Mouse (Mus musculus): ENCODE results near the gene Slc5a11. TPM values are rescaled to one million over a fixed set of nuclear protein-coding genes. Genes with fewer than 3 reads are reported as not detected.

Slc5a11 gene
- total and polyA plus RNA-seq, 3 experiments: not detected

GRCm38 (mm10) chr7:123200722-123201121 is 13.9 kb upstream of the Slc5a11 start:
- no peaks in the 10 kb centered on the region for H3K9me3 ChIP-seq (replicated peaks)
- peaks cover 6% of the 10 kb centered on the region for H3K36me3 ChIP-seq (replicated peaks)
- no peaks in the 10 kb centered on the region; the same call in 1 of the 2 replicates for H3K4me1 ChIP-seq (ENCODE audit: insufficient read depth, low read depth, low read length)
- DNase-seq (ENCODE audit: low spot score) (no peak), ATAC-seq (ENCODE audit: extremely low read depth, insufficient number of reproducible peaks, low FRiP score, poor library complexity, severe bottlenecking) (no peak)
- no peak overlapping the region for H3K4me3 ChIP-seq (ENCODE audit: low read depth, low read length)
- peaks cover 19% of the 10 kb centered on the region for H3K27me3 ChIP-seq (ENCODE audit: insufficient read depth, low read length)
- TF ChIP-seq GATA1 (IDR thresholded peaks at IDR 0.05; ENCODE audit: borderline replicate concordance, low read length) (no peak), CTCF (IDR thresholded peaks at IDR 0.05; ENCODE audit: low read depth, low read length) (no peak), GATA2 (IDR thresholded peaks at IDR 0.05; ENCODE audit: borderline replicate concordance, low read depth, low read length) (no peak), POLR2AphosphoS5 (IDR thresholded peaks at IDR 0.05; ENCODE audit: insufficient replicate concordance, low read depth, low read length) (no peak), TAL1 (conservative IDR thresholded peaks at IDR 0.05; ENCODE audit: low read depth, low read length) (no peak)

DNA sequence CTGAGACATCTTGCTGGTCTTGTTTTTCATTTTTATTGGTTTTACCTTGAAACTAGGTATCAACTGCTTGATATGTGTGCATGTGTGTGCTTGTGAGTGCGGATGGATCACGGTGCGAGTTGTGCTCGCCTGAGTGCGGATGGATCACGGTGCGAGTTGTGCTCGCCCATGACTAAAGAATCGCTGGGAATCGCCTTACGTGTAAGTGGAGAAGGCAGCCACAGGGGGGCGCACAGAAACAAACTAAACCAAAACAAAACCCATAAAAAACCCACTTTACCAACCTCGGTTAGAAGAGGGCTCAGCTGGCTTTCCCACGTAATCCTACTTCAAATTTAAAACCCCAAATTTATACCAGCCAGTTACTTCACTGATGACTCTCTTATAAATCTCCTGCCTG is 9.3 kb upstream of the Slc5a11 start:
- Histone ChIP-seq H3K9me3 (replicated peaks) (no peaks in the 10 kb centered on the region), H3K4me1 (ENCODE audit: insufficient read depth, low read depth, low read length) (no peaks in the 10 kb centered on the region; the same call in 1 of the 2 replicates), H3K36me3 (replicated peaks) (no peaks in the 10 kb centered on the region), H3K27me3 (ENCODE audit: insufficient read depth, low read length) (peaks cover 43% of the 10 kb centered on the region), H3K4me3 (ENCODE audit: low read depth, low read length) (no peak overlapping the region)
- DNase-seq (ENCODE audit: low spot score) (peak; percentile 40), ATAC-seq (ENCODE audit: extremely low read depth, insufficient number of reproducible peaks, low FRiP score, poor library complexity, severe bottlenecking) (peak; percentile 63; the same call in 1 of the 2 replicates)
- TF ChIP-seq GATA1 (IDR thresholded peaks at IDR 0.05; ENCODE audit: borderline replicate concordance, low read length) (no peak), CTCF (IDR thresholded peaks at IDR 0.05; ENCODE audit: low read depth, low read length) (peak; percentile 42; the same call in 1 of the 2 replicates), GATA2 (IDR thresholded peaks at IDR 0.05; ENCODE audit: borderline replicate concordance, low read depth, low read length) (no peak), TAL1 (conservative IDR thresholded peaks at IDR 0.05; ENCODE audit: low read depth, low read length) (no peak), POLR2AphosphoS5 (IDR thresholded peaks at IDR 0.05; ENCODE audit: insufficient replicate concordance, low read depth, low read length) (no peak)

- H3K4me3 ChIP-seq (ENCODE audit: low read depth, low read length): no peak overlapping the region
- DNase-seq (ENCODE audit: low spot score): no peak
- TF ChIP-seq TAL1 (conservative IDR thresholded peaks at IDR 0.05; ENCODE audit: low read depth, low read length) (no peak), GATA1 (IDR thresholded peaks at IDR 0.05; ENCODE audit: borderline replicate concordance, low read length) (no peak), CTCF (IDR thresholded peaks at IDR 0.05; ENCODE audit: low read depth, low read length) (no peak), GATA2 (IDR thresholded peaks at IDR 0.05; ENCODE audit: borderline replicate concordance, low read depth, low read length) (no peak), POLR2AphosphoS5 (IDR thresholded peaks at IDR 0.05; ENCODE audit: insufficient replicate concordance, low read depth, low read length) (no peak)
Measured at GRCm38 (mm10) chr7:123207561-123207960, 7.0 kb upstream of the Slc5a11 start.

DNA sequence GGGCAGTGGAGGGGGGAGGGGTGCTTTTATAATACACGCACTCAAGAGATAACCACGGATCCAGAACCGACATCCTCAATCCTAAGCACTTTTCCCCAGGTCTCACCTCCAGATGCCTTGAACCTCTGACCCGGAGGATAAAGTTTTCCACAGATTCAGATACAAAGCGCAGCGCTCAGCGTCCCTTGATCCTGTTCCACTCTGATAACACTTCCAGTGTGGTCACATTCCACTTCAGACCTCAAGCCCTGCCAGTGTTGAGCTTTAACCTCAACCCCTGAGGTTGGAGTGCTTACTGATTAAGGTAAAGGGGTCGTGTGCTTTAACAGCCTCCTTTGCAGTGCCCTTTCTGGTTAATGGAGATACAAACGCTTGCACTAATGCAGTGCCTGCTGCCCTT is 4.7 kb upstream of the Slc5a11 start:
- Histone ChIP-seq H3K27me3 (ENCODE audit: insufficient read depth, low read length) (peaks cover 45% of the 10 kb centered on the region), H3K4me1 (ENCODE audit: insufficient read depth, low read depth, low read length) (peaks cover 5% of the 10 kb centered on the region), H3K9me3 (replicated peaks) (no peaks in the 10 kb centered on the region), H3K36me3 (replicated peaks) (no peaks in the 10 kb centered on the region), H3K4me3 (ENCODE audit: low read depth, low read length) (no peak overlapping the region)
- no peak for TF ChIP-seq TAL1 (conservative IDR thresholded peaks at IDR 0.05; ENCODE audit: low read depth, low read length)
- no peak for TF ChIP-seq POLR2AphosphoS5 (IDR thresholded peaks at IDR 0.05; ENCODE audit: insufficient replicate concordance, low read depth, low read length)
- TF ChIP-seq GATA2 (IDR thresholded peaks at IDR 0.05; ENCODE audit: borderline replicate concordance, low read depth, low read length): no peak
- no peak for TF ChIP-seq CTCF (IDR thresholded peaks at IDR 0.05; ENCODE audit: low read depth, low read length)
- TF ChIP-seq GATA1 (IDR thresholded peaks at IDR 0.05; ENCODE audit: borderline replicate concordance, low read length): no peak
- DNase-seq (ENCODE audit: low spot score): no peak
- no peak for ATAC-seq (ENCODE audit: extremely low read depth, insufficient number of reproducible peaks, low FRiP score, poor library complexity, severe bottlenecking)

More at GRCm38 (mm10) chr7:123207561-123207960, 7.0 kb upstream of the Slc5a11 start:
- H3K4me1 ChIP-seq (ENCODE audit: insufficient read depth, low read depth, low read length): no peaks in the 10 kb centered on the region; the same call in 1 of the 2 replicates
- H3K9me3 ChIP-seq (replicated peaks): no peaks in the 10 kb centered on the region
- no peak for ATAC-seq (ENCODE audit: extremely low read depth, insufficient number of reproducible peaks, low FRiP score, poor library complexity, severe bottlenecking)
- H3K36me3 ChIP-seq (replicated peaks): no peaks in the 10 kb centered on the region
- peaks cover 41% of the 10 kb centered on the region for H3K27me3 ChIP-seq (ENCODE audit: insufficient read depth, low read length)

DNA sequence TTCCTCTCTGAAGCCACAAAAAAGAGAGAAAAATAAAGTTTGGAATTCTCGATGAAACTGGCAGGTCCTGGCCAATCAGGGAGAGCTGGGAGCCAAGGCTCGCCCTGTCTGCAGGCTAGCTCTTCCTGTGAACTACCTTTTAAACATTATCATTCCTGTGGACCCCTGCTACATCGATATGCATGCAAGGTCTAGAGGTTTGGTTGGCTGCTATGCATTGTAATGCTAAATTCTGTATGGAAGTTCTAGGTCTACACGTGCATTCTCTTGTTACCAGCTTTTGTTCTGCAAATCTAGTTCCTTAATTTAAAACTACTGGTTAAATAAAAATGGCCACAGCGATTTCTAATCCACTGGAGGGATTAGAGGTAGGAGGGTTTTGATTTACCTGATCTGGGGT is 3.1 kb upstream of the Slc5a11 start:
- Histone ChIP-seq H3K27me3 (ENCODE audit: insufficient read depth, low read length) (peaks cover 44% of the 10 kb centered on the region), H3K9me3 (replicated peaks) (no peaks in the 10 kb centered on the region), H3K36me3 (replicated peaks) (no peaks in the 10 kb centered on the region), H3K4me3 (ENCODE audit: low read depth, low read length) (no peak overlapping the region), H3K4me1 (ENCODE audit: insufficient read depth, low read depth, low read length) (peaks cover 5% of the 10 kb centered on the region)
- no peak for TF ChIP-seq GATA2 (IDR thresholded peaks at IDR 0.05; ENCODE audit: borderline replicate concordance, low read depth, low read length)
- no peak for TF ChIP-seq TAL1 (conservative IDR thresholded peaks at IDR 0.05; ENCODE audit: low read depth, low read length)
- no peak for TF ChIP-seq GATA1 (IDR thresholded peaks at IDR 0.05; ENCODE audit: borderline replicate concordance, low read length)
- no peak for TF ChIP-seq CTCF (IDR thresholded peaks at IDR 0.05; ENCODE audit: low read depth, low read length)
- TF ChIP-seq POLR2AphosphoS5 (IDR thresholded peaks at IDR 0.05; ENCODE audit: insufficient replicate concordance, low read depth, low read length): no peak
- DNase-seq (ENCODE audit: low spot score) (no peak), ATAC-seq (ENCODE audit: extremely low read depth, insufficient number of reproducible peaks, low FRiP score, poor library complexity, severe bottlenecking) (no peak)

DNA sequence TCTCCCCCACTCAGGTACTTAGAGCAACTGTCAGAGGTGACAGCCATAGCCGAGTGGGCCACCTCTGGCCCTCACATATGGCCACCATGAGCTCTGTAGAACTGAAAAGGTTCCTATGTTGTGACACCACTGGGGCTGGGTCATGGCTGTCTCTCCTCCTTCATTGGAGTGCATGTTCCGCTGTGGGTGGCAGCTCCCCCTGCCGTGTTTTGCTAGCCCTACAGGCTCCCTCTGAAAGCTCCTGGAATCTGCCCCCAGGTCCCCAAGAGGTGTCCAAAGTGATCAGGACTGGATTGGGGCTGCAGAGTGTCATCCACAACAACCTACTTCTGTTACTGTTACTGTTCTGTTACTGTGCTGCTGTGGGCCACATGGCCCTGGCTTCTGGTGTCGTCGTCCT is 2.3 kb upstream of the Slc5a11 start:
- Histone ChIP-seq H3K36me3 (replicated peaks) (no peaks in the 10 kb centered on the region), H3K9me3 (replicated peaks) (no peaks in the 10 kb centered on the region), H3K4me1 (ENCODE audit: insufficient read depth, low read depth, low read length) (peaks cover 5% of the 10 kb centered on the region), H3K4me3 (ENCODE audit: low read depth, low read length) (no peak overlapping the region), H3K27me3 (ENCODE audit: insufficient read depth, low read length) (peaks cover 40% of the 10 kb centered on the region)
- ATAC-seq (ENCODE audit: extremely low read depth, insufficient number of reproducible peaks, low FRiP score, poor library complexity, severe bottlenecking): no peak
- DNase-seq (ENCODE audit: low spot score): no peak
- TF ChIP-seq GATA2 (IDR thresholded peaks at IDR 0.05; ENCODE audit: borderline replicate concordance, low read depth, low read length) (no peak), POLR2AphosphoS5 (IDR thresholded peaks at IDR 0.05; ENCODE audit: insufficient replicate concordance, low read depth, low read length) (no peak), CTCF (IDR thresholded peaks at IDR 0.05; ENCODE audit: low read depth, low read length) (no peak), GATA1 (IDR thresholded peaks at IDR 0.05; ENCODE audit: borderline replicate concordance, low read length) (no peak), TAL1 (conservative IDR thresholded peaks at IDR 0.05; ENCODE audit: low read depth, low read length) (no peak)
